Mouse (Mus musculus) neural tube, embryonic 15.5 days (tissue): Measurements from ENCODE around the gene Rslcan18. TPM values are rescaled to one million over a fixed set of nuclear protein-coding genes. Genes with fewer than 3 reads are reported as not detected.
A peak's percentile ranks its signal among the peaks of the same experiment; 100 is the strongest.

Experiments
- ATAC-seq: fragments of 200-750 bp; cut with Nextera tagmentation; 2 replicates; pipeline ENCODE4 v1.8.0; 2017; ENCODE audit warnings: mild to moderate bottlenecking, moderate TSS enrichment, moderate library complexity; ENCODE audit not compliant: low FRiP score
- H3K27ac ChIP-seq: fragments of 300-500 bp; sonication (generic); replicated peaks from 2 replicates; pipeline ENCODE4 v1.5.1; 2015; ENCODE audit warnings: mild to moderate bottlenecking, inconsistent platforms
- H3K27me3 ChIP-seq: fragments of 300-500 bp; sonication (generic); replicated peaks from 2 replicates; pipeline ENCODE4 v1.6.1; 2015; ENCODE audit warnings: inconsistent platforms
- H3K36me3 ChIP-seq: fragments of 300-500 bp; sonication (generic); 2 replicates; pipeline ENCODE4 v1.6.1; 2015; ENCODE audit warnings: inconsistent platforms
- H3K4me1 ChIP-seq: fragments of 300-500 bp; sonication (generic); 2 replicates; pipeline ENCODE4 v1.6.1; 2015; ENCODE audit warnings: inconsistent platforms
- H3K4me2 ChIP-seq: fragments of 300-500 bp; sonication (generic); 2 replicates; pipeline ENCODE4 v1.6.1; 2015; ENCODE audit warnings: inconsistent platforms, mild to moderate bottlenecking, moderate library complexity
- H3K4me3 ChIP-seq: fragments of 300-500 bp; sonication (generic); replicated peaks from 2 replicates; pipeline ENCODE4 v1.5.1; 2015; ENCODE audit warnings: mild to moderate bottlenecking, inconsistent platforms
- H3K9ac ChIP-seq: fragments of 300-500 bp; sonication (generic); replicated peaks from 2 replicates; pipeline ENCODE4 v1.6.1; 2015; ENCODE audit warnings: mild to moderate bottlenecking, inconsistent platforms
- H3K9me3 ChIP-seq: fragments of 300-500 bp; sonication (generic); replicated peaks from 2 replicates; pipeline ENCODE4 v1.6.1; 2016; ENCODE audit warnings: inconsistent platforms
- WGBS: fragments of 180-500 bp; shearing (Covaris S2); methylation state at CpG from one replicate; pipeline ENCODE4 v1.1.7; 2015; ENCODE audit warnings: mixed read lengths; 5-methylcytosine and 5-hydroxymethylcytosine counted together
- polyA plus RNA-seq: library from polyadenylated mRNA; unstranded; fragments of >200 nt; fragmentation: Nextera tagmentation; extraction: Ambion mirVana; gene quantifications from 2 replicates; pipeline ENCODE4 v1.2.1, GENCODE M21; 2015

Gene Rslcan18
- polyA plus RNA-seq, 1 experiment from 2014 or later: 0.19 TPM

- Histone ChIP-seq H3K4me2 (peak overlapping the region; percentile 78), H3K4me3 (peak overlapping the region; percentile 68), H3K27me3 (no peaks in the 10 kb centered on the region), H3K4me1 (peaks cover 9% of the 10 kb centered on the region), H3K9me3 (no peaks in the 10 kb centered on the region), H3K9ac (peak overlapping the region; percentile 74; the same call in 1 of the 2 replicates), H3K27ac (peak overlapping the region; percentile 84), H3K36me3 (peaks cover 15% of the 10 kb centered on the region)
- ATAC-seq: peak; percentile 1; the same call in 1 of the 2 replicates
- WGBS: 80% methylated on average over 1 of the region's 1 CpGs
These were observed 34.1 kb downstream of the Rslcan18 start for GRCm38 (mm10) chr13:67081946-67082345.

GRCm38 (mm10) chr13:67081142-67081713 lies 34.8 kb downstream of the Rslcan18 start:
- peaks cover 9% of the 10 kb centered on the region for H3K4me1 ChIP-seq
- ATAC-seq: peak; percentile 98
- peak overlapping the region; percentile 78 for H3K4me2 ChIP-seq
- H3K27me3 ChIP-seq: no peaks in the 10 kb centered on the region
- H3K4me3 ChIP-seq: peak overlapping the region; percentile 68
- H3K27ac ChIP-seq: peak overlapping the region; percentile 84
- H3K9me3 ChIP-seq: no peaks in the 10 kb centered on the region
- peak overlapping the region; percentile 74 for H3K9ac ChIP-seq
- WGBS: under 1% methylated on average over 24 of the region's 24 CpGs
- H3K36me3 ChIP-seq: peaks cover 20% of the 10 kb centered on the region

GRCm38 (mm10) chr13:67077244-67077643 lies 38.8 kb downstream of the Rslcan18 start:
- H3K27me3 ChIP-seq: no peaks in the 10 kb centered on the region
- no peak overlapping the region for H3K4me2 ChIP-seq
- ATAC-seq: no peak
- no peak overlapping the region for H3K27ac ChIP-seq
- no peak overlapping the region for H3K4me3 ChIP-seq
- no peak overlapping the region for H3K9ac ChIP-seq
- 100% methylated on average over 2 of the region's 2 CpGs for WGBS
- H3K9me3 ChIP-seq: peaks cover 15% of the 10 kb centered on the region; the same call in 1 of the 2 replicates
- peaks cover 48% of the 10 kb centered on the region for H3K36me3 ChIP-seq
- H3K4me1 ChIP-seq: peaks cover 9% of the 10 kb centered on the region

- Histone ChIP-seq H3K27me3 (no peaks in the 10 kb centered on the region), H3K9ac (no peak overlapping the region), H3K27ac (no peak overlapping the region), H3K4me1 (no peaks in the 10 kb centered on the region), H3K4me3 (no peak overlapping the region), H3K36me3 (peaks cover 70% of the 10 kb centered on the region), H3K9me3 (peaks cover 35% of the 10 kb centered on the region), H3K4me2 (no peak overlapping the region)
- ATAC-seq: no peak
- 99% methylated on average over 2 of the region's 2 CpGs for WGBS
These were observed 43.3 kb downstream of the Rslcan18 start for GRCm38 (mm10) chr13:67072786-67073185.

GRCm38 (mm10) chr13:67065386-67065785 lies 50.7 kb downstream of the Rslcan18 start:
- Histone ChIP-seq H3K4me3 (no peak overlapping the region), H3K36me3 (peaks cover 24% of the 10 kb centered on the region), H3K4me1 (peaks cover 1% of the 10 kb centered on the region), H3K9ac (no peak overlapping the region), H3K9me3 (peaks cover 12% of the 10 kb centered on the region), H3K4me2 (no peak overlapping the region), H3K27ac (no peak overlapping the region), H3K27me3 (no peaks in the 10 kb centered on the region)
- 86% methylated on average over 8 of the region's 8 CpGs for WGBS
- ATAC-seq: no peak

GRCm38 (mm10) chr13:67062427-67062826 lies 53.6 kb downstream of the Rslcan18 start:
- 0 out of 2 replicates have a peak, but pooled peaks cover 2% of the 10 kb centered on the region for H3K9me3 ChIP-seq
- no peaks in the 10 kb centered on the region for H3K27me3 ChIP-seq
- H3K27ac ChIP-seq: no peak overlapping the region
- ATAC-seq: no peak
- H3K4me3 ChIP-seq: no peak overlapping the region
- peaks cover 7% of the 10 kb centered on the region for H3K4me1 ChIP-seq
- WGBS: 67% methylated on average over 7 of the region's 7 CpGs
- H3K4me2 ChIP-seq: no peak overlapping the region
- peaks cover 2% of the 10 kb centered on the region; the same call in 1 of the 2 replicates for H3K36me3 ChIP-seq
- no peak overlapping the region for H3K9ac ChIP-seq

GRCm38 (mm10) chr13:67060786-67061358 lies 55.2 kb downstream of the Rslcan18 start, which contains the start of gene Zfp712:
Gene Zfp712, minus strand, starts transcription at chr13:67061170.
- 0 out of 2 replicates have a peak, but pooled peaks cover 4% of the 10 kb centered on the region for H3K36me3 ChIP-seq
- under 1% methylated on average over 27 of the region's 27 CpGs for WGBS
- H3K4me3 ChIP-seq: peak within 1 kb of the TSS; percentile 78
- peaks cover 7% of the 10 kb centered on the region for H3K4me1 ChIP-seq
- H3K27me3 ChIP-seq: no peaks in the 10 kb centered on the region
- peak within 1 kb of the TSS; percentile 80 for H3K9ac ChIP-seq
- no peaks in the 10 kb centered on the region; the same call in 1 of the 2 replicates for H3K9me3 ChIP-seq
- ATAC-seq: peak; percentile 97
- H3K27ac ChIP-seq: peak within 1 kb of the TSS; percentile 85
- peak within 1 kb of the TSS; percentile 80 for H3K4me2 ChIP-seq

- Histone ChIP-seq H3K4me1 (peaks cover 7% of the 10 kb centered on the region), H3K9ac (peak overlapping the region; percentile 80), H3K36me3 (0 out of 2 replicates have a peak, but pooled peaks cover 4% of the 10 kb centered on the region), H3K27me3 (no peaks in the 10 kb centered on the region), H3K4me3 (peak overlapping the region; percentile 78), H3K27ac (peak overlapping the region; percentile 85), H3K4me2 (peak overlapping the region; percentile 80), H3K9me3 (no peaks in the 10 kb centered on the region; the same call in 1 of the 2 replicates)
- ATAC-seq: peak; percentile 71
- 3% methylated on average over 12 of the region's 12 CpGs for WGBS
These were observed 55.8 kb downstream of the Rslcan18 start for GRCm38 (mm10) chr13:67060161-67060785.

Other genes starting within 250 kb of the Rslcan18 start
- 2.7 and 4.0 TPM in 2 replicates for gene Gm10767, start 211.3 kb downstream of the Rslcan18 start, polyA plus RNA-seq
- gene Zfp712, start 55.1 kb downstream of the Rslcan18 start, polyA plus RNA-seq: 6.4 and 6.7 TPM in 2 replicates
- 7.5 and 8.3 TPM in 2 replicates for gene Zfp708, start 18.3 kb downstream of the Rslcan18 start, polyA plus RNA-seq
- 0.99 and 1.5 TPM in 2 replicates for gene Gm28557, start 7.7 kb downstream of the Rslcan18 start, polyA plus RNA-seq
- 4.4 and 4.5 TPM in 2 replicates for gene Zfp759, start 5.4 kb upstream of the Rslcan18 start, polyA plus RNA-seq
- gene Rsl1, start 56.9 kb upstream of the Rslcan18 start, polyA plus RNA-seq: 6.2 and 7.0 TPM in 2 replicates
- gene Zfp455, start 78.2 kb upstream of the Rslcan18 start, polyA plus RNA-seq: 1.8 and 2.6 TPM in 2 replicates
- 4.8 and 4.9 TPM in 2 replicates for gene Zfp458, start 162.2 kb upstream of the Rslcan18 start, polyA plus RNA-seq
- 1.7 and 2.0 TPM in 2 replicates for gene Zfp457, start 190.2 kb upstream of the Rslcan18 start, polyA plus RNA-seq
- 1.7 and 2.0 TPM in 2 replicates for gene Zfp595, start 216.3 kb upstream of the Rslcan18 start, polyA plus RNA-seq
- gene Gm28044, start 244.3 kb upstream of the Rslcan18 start, polyA plus RNA-seq: not detected in 2 replicates
- 0.56 and 0.77 TPM in 2 replicates for gene Zfp953, start 244.3 kb upstream of the Rslcan18 start, polyA plus RNA-seq